Mouse (Mus musculus) liver, embryonic 15.5 days (tissue): ENCODE measurements around the gene Rftn1. TPM values are rescaled to one million over a fixed set of nuclear protein-coding genes. Genes with fewer than 3 reads are reported as not detected.
A peak's percentile ranks its signal among the peaks of the same experiment; 100 is the strongest.

Source experiments
- ATAC-seq: fragments of 200-750 bp; cut with Nextera tagmentation; 2 replicates; pipeline ENCODE4 v1.8.0; 2017; ENCODE audit warnings: moderate number of reproducible peaks, mild to moderate bottlenecking, moderate library complexity; ENCODE audit not compliant: insufficient read depth
- H3K27ac ChIP-seq: fragments of 300-500 bp; sonication (generic); replicated peaks from 2 replicates; pipeline ENCODE4 v1.5.1; 2015; ENCODE audit warnings: mild to moderate bottlenecking, inconsistent platforms
- H3K27me3 ChIP-seq: fragments of 300-500 bp; sonication (generic); 2 replicates; pipeline ENCODE4 v1.6.1; 2015; ENCODE audit warnings: mild to moderate bottlenecking, inconsistent platforms
- H3K36me3 ChIP-seq: fragments of 300-500 bp; sonication (generic); replicated peaks from 2 replicates; pipeline ENCODE4 v1.6.1; 2015; ENCODE audit warnings: moderate library complexity, mild to moderate bottlenecking, inconsistent platforms
- H3K4me1 ChIP-seq: fragments of 300-500 bp; sonication (generic); replicated peaks from 2 replicates; pipeline ENCODE4 v1.6.1; 2015; ENCODE audit warnings: inconsistent platforms
- H3K4me2 ChIP-seq: fragments of 300-500 bp; sonication (generic); 2 replicates; pipeline ENCODE4 v1.6.1; 2015; ENCODE audit warnings: moderate library complexity, mild to moderate bottlenecking, inconsistent platforms
- H3K4me3 ChIP-seq: fragments of 300-500 bp; sonication (generic); replicated peaks from 2 replicates; pipeline ENCODE4 v1.5.1; 2015; ENCODE audit warnings: mild to moderate bottlenecking, inconsistent platforms
- H3K9ac ChIP-seq: fragments of 300-500 bp; sonication (generic); 2 replicates; pipeline ENCODE4 v1.6.1; 2015; ENCODE audit warnings: moderate library complexity, mild to moderate bottlenecking, inconsistent platforms
- H3K9me3 ChIP-seq: fragments of 300-500 bp; sonication (generic); replicated peaks from 2 replicates; pipeline ENCODE4 v1.6.1; 2016; ENCODE audit warnings: inconsistent platforms
- WGBS: fragments of 180-500 bp; shearing (Covaris S2); methylation state at CpG from one replicate; pipeline ENCODE4 v1.1.7; 2015; ENCODE audit warnings: mixed read lengths; ENCODE audit not compliant: insufficient replicate concordance; 5-methylcytosine and 5-hydroxymethylcytosine counted together
- polyA plus RNA-seq: library from polyadenylated mRNA; unstranded; fragments of >200 nt; fragmentation: Nextera tagmentation; extraction: Ambion mirVana; gene quantifications from 2 replicates; pipeline ENCODE4 v1.2.1, GENCODE M21; 2015

The Rftn1 gene
- polyA plus RNA-seq, 1 experiment from 2014 or later = 3.9 TPM

DNA sequence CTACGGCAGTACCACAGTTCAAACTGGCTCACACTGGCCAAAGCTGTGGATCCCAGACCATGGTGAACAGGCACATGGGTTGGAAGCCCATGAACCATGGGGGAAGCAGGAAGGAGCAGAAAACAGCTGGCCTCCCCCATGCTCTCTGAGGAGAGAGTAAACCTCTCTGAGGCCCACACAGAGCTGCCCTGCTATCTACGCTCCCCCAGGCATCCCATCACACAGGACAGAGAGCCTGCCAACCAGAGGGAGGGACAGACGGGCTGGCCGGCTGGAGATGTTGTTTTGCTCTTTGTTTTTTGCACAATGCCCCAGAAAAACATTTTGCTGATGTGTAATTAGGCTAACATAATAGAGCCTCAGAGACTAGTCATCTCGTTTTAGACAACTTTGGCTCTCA is 171.4 kb downstream of the Rftn1 start:
- peak overlapping the region; percentile 100 for H3K27ac ChIP-seq
- H3K9me3 ChIP-seq = no peaks in the 10 kb centered on the region
- ATAC-seq = peak; percentile 72
- 27% methylated on average over 5 of the region's 5 CpGs for WGBS
- peak overlapping the region; percentile 65 for H3K4me2 ChIP-seq
- H3K9ac ChIP-seq = peak overlapping the region; percentile 68
- H3K4me3 ChIP-seq = 0 out of 2 replicates have a peak overlapping the region, but pooled peaks have one; percentile 18
- H3K27me3 ChIP-seq = no peaks in the 10 kb centered on the region
- no peaks in the 10 kb centered on the region for H3K36me3 ChIP-seq
- peaks cover 82% of the 10 kb centered on the region for H3K4me1 ChIP-seq

DNA sequence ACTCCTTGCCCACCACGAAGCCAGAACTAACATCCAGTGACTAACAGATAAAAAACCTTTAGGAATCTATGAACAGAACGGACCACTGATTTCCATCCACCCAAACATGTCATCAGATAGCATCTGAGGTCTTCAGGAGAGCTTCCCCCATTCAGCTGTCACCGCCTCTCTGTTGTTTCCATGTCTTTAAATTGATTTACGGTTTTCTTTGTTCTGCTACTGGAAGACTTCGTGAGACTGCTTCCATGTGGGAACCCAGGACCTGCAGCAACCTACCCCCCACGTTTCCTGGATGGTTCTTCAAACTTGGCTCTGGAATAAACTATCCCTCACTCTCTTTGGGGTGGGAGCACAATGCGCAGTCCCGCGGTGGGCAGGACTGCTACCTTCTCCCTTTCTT is 175.8 kb downstream of the Rftn1 start:
- Histone ChIP-seq H3K4me3 (no peak overlapping the region), H3K27me3 (no peaks in the 10 kb centered on the region), H3K9ac (no peak overlapping the region), H3K4me2 (no peak overlapping the region), H3K36me3 (no peaks in the 10 kb centered on the region), H3K9me3 (no peaks in the 10 kb centered on the region), H3K4me1 (peaks cover 53% of the 10 kb centered on the region), H3K27ac (0 out of 2 replicates have a peak overlapping the region, but pooled peaks have one; percentile 38)
- WGBS = 67% methylated on average over 9 of the region's 9 CpGs
- no peak for ATAC-seq

DNA sequence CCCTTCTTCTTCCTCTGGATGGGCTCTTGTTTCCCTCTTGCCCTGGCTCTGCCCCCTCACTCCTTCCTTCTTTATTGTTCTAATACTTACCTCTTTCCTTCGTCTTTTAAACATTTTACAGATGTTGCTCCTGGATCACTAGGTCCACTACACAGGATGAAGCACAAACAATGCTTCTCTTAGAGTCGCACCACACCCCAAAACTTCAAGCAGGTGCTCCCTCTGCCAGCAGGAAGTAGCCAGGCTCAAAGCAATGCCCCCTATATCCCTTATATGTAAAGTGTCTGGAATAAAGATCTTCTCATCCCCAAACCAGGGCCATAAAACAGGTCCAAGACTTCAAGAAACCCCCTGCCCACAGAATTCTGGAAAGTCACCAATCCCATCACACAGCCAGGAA is 176.6 kb downstream of the Rftn1 start:
- 83% methylated on average over 2 of the region's 2 CpGs for WGBS
- H3K4me1 ChIP-seq = peaks cover 44% of the 10 kb centered on the region
- H3K36me3 ChIP-seq = no peaks in the 10 kb centered on the region
- no peak overlapping the region for H3K9ac ChIP-seq
- H3K27ac ChIP-seq = 0 out of 2 replicates have a peak overlapping the region, but pooled peaks have one; percentile 2
- no peaks in the 10 kb centered on the region for H3K27me3 ChIP-seq
- no peak for ATAC-seq
- H3K4me3 ChIP-seq = no peak overlapping the region
- H3K4me2 ChIP-seq = no peak overlapping the region
- no peaks in the 10 kb centered on the region for H3K9me3 ChIP-seq

DNA sequence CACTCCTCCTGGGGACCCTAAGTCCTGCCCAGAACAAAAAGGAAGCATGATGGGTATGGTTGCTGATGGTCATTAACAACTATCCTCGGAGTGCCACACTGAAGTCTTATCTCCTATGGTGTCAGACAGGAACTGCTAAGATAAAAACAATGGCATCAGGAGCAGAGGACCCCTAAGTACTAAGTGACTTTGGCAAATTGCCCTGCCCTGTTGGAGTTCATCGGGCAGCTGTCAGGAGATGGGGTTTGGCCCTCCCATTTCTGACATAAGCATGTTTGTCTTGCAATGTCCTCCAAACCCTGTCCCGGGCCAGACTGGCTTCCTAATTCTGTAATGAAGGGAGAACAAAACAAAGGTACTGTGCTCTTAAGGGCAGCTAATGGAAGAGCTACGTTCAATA is 180.4 kb downstream of the Rftn1 start:
- H3K9ac ChIP-seq = no peak overlapping the region
- no peaks in the 10 kb centered on the region for H3K9me3 ChIP-seq
- no peak for ATAC-seq
- no peak overlapping the region for H3K4me3 ChIP-seq
- peaks cover 25% of the 10 kb centered on the region for H3K4me1 ChIP-seq
- WGBS = 38% methylated on average over 4 of the region's 4 CpGs
- no peaks in the 10 kb centered on the region for H3K36me3 ChIP-seq
- H3K27ac ChIP-seq = no peak overlapping the region
- no peaks in the 10 kb centered on the region for H3K27me3 ChIP-seq
- H3K4me2 ChIP-seq = no peak overlapping the region

DNA sequence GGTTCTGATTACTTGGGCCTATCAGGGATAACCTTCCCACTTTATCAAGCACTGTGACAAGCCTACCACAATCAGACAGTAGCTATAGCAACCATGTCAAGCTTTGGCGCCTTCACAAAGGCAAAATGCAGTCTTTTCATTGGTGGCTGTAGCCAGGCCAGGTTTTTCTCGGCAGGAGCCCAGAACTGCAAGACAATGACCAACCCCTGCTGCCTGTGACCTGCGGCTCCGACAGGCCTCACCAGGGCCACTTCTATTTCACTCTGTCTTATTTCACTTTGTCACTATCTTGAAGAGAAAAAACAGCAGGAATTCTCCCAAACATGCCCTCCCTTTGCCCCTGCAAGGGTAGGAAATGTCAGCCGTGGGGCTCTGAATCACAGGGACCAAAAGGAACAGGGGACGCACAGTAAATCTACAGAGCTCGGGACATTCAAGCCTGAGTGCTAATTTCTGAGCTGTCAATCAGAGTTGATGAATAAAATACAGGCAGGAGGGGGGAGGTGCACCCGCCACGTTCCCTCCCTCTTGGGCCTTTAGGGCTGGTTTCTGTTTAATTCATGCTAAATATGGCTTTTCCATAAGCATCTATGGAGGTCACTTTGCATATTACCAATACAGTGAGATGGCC is 183.6 kb downstream of the Rftn1 start:
- Histone ChIP-seq H3K4me3 (no peak overlapping the region), H3K27ac (no peak overlapping the region; the same call in 1 of the 2 replicates), H3K4me1 (peaks cover 18% of the 10 kb centered on the region), H3K9ac (no peak overlapping the region), H3K36me3 (no peaks in the 10 kb centered on the region), H3K9me3 (no peaks in the 10 kb centered on the region), H3K27me3 (no peaks in the 10 kb centered on the region), H3K4me2 (no peak overlapping the region)
- 60% methylated on average over 9 of the region's 9 CpGs for WGBS
- ATAC-seq = no peak

DNA sequence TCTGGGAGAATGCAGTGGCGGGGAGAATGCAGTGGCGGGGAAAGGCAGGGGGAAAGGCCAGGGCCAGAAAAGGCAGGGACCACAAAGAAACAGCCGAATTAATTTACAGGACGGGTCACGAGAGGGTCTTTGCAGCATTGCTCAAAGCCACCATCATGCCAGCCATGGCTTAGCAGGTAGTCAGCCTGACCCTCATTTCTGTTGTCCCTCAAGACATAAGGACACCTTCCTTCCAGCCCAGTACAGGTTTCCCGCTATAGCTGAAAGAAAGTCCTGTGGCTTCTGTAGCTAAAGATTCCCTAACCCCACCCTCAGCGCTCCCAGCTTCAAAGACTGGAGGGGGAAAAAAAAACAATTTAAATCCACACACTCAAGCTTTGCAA is 184.1 kb downstream of the Rftn1 start:
- no peak overlapping the region for H3K4me2 ChIP-seq
- peaks cover 18% of the 10 kb centered on the region for H3K4me1 ChIP-seq
- WGBS = 74% methylated on average over 7 of the region's 7 CpGs
- no peak overlapping the region for H3K9ac ChIP-seq
- no peak overlapping the region for H3K4me3 ChIP-seq
- no peaks in the 10 kb centered on the region for H3K36me3 ChIP-seq
- no peak for ATAC-seq
- H3K9me3 ChIP-seq = no peaks in the 10 kb centered on the region
- H3K27me3 ChIP-seq = no peaks in the 10 kb centered on the region
- no peak overlapping the region for H3K27ac ChIP-seq

DNA sequence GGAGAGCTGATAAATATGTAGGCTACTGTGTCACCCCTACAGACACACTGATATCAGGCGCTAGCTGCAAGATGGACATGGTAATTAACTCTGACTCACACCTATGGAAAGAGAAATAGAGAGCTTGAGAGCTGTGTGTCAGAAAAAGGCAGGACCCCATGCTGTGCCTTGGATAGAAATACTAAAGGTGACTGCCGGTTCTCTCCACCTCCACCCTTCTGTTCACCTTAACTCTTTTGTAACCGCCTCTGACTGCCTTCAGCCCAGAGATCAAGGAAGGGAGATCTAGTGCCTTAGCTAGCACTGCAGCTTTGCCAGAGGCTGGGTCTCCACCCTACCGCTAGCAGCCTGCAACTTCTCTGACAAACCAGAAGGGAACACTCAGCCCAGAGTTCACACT is 187.3 kb downstream of the Rftn1 start:
- 74% methylated on average over 4 of the region's 4 CpGs for WGBS
- Histone ChIP-seq H3K36me3 (no peaks in the 10 kb centered on the region), H3K27me3 (no peaks in the 10 kb centered on the region), H3K4me1 (peaks cover 11% of the 10 kb centered on the region), H3K4me3 (no peak overlapping the region), H3K4me2 (no peak overlapping the region), H3K9me3 (no peaks in the 10 kb centered on the region), H3K27ac (no peak overlapping the region), H3K9ac (no peak overlapping the region)
- no peak for ATAC-seq

DNA sequence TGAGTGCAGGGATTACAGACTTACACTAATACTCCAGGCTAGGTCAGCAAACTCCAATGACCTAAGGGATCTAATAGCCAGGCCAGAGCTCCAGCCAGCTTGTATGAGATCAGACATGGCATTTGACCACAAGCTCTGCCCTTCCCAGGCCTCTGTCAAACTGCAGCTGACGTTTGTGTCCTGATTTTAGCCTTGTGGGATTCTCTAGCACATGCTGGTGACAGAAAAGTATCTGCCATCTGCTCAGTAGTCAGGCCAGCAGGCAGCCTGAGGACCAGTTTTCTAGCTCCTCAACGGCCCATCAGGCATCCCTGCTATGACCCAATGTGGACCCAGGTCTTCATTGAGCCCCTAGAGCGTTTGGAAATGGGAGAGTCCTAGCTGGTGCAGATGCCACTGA is 188.3 kb downstream of the Rftn1 start:
- Histone ChIP-seq H3K9ac (no peak overlapping the region), H3K27me3 (no peaks in the 10 kb centered on the region), H3K9me3 (no peaks in the 10 kb centered on the region), H3K4me2 (no peak overlapping the region), H3K36me3 (no peaks in the 10 kb centered on the region), H3K27ac (no peak overlapping the region), H3K4me1 (peaks cover 9% of the 10 kb centered on the region), H3K4me3 (no peak overlapping the region)
- ATAC-seq = no peak
- WGBS = 58% methylated on average over 3 of the region's 3 CpGs

DNA sequence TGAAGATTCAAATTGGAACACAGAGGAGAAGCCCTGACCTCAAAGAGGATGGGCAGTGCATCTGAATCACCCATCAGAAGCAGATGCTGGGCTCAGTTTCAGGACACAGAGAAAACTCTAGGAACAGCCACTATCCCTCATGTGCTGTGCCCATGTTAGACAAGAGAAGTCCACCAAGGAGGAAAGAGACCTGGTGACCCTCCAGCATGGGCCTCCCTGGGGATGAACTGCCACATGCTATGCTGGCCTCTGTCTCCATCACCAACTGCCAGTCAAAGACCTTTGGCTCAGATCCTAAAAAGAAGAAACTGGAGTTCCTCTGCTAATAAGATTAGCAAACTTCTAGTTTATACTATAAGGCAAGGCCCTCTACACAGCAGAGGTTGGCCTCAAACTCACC is 188.7 kb downstream of the Rftn1 start:
- H3K4me3 ChIP-seq = no peak overlapping the region
- no peaks in the 10 kb centered on the region for H3K9me3 ChIP-seq
- H3K27ac ChIP-seq = no peak overlapping the region
- H3K4me1 ChIP-seq = peaks cover 5% of the 10 kb centered on the region
- H3K36me3 ChIP-seq = no peaks in the 10 kb centered on the region
- no peaks in the 10 kb centered on the region for H3K27me3 ChIP-seq
- no peak for ATAC-seq
- no peak overlapping the region for H3K4me2 ChIP-seq
- H3K9ac ChIP-seq = no peak overlapping the region

DNA sequence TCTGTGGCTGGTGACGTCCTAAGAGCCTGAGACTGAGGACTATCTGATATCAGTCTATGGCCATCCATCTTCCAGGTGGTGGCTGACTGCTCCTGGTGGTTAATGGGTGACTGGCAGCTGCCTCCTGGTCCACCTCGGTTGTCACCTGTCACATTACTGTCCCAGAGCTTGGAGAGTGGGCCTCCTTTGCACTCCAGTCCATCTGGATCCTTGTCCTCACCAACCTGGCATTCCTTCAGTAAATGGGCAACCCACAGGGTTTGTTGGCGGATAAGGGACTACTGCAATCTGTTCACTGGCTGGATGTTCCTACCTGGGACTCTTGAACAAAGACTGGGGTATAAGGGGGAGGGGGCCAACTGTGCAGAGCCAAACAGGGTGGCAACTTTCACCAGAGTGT is 189.9 kb downstream of the Rftn1 start:
- no peak overlapping the region for H3K9ac ChIP-seq
- H3K4me2 ChIP-seq = no peak overlapping the region
- no peak overlapping the region for H3K4me3 ChIP-seq
- no peaks in the 10 kb centered on the region for H3K27me3 ChIP-seq
- WGBS = 76% methylated on average over 3 of the region's 3 CpGs
- no peak overlapping the region for H3K27ac ChIP-seq
- no peaks in the 10 kb centered on the region for H3K9me3 ChIP-seq
- ATAC-seq = no peak
- no peaks in the 10 kb centered on the region for H3K36me3 ChIP-seq
- no peaks in the 10 kb centered on the region; the same call in 1 of the 2 replicates for H3K4me1 ChIP-seq

DNA sequence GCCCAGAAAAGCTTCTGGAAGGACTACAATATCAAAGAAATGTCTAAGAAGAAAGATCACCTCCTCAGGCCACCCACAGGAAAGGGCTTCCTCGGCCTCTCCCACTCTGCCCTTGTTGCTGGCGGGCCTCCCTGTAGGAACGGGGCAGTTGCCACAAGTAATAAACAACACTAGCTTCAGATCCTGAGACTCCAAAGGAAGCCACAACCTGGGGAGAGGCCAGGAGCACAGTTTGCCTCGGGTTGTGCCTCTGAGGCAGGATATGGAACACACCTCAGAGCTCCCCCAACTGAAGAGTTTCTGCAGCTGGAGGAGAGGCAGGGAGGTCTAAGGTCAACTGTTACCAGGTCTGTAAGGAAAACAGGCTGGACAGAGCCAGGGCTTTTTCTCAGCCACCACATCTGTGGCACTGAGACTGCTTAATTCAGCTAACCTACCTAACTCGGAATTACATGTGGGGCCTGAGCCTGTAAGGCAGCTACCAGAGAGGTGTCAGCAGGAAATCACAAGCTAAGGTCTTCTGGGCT is 193.8 kb downstream of the Rftn1 start:
- WGBS = 61% methylated on average over 5 of the region's 5 CpGs
- H3K27ac ChIP-seq = no peak overlapping the region
- H3K9me3 ChIP-seq = no peaks in the 10 kb centered on the region
- no peaks in the 10 kb centered on the region for H3K27me3 ChIP-seq
- ATAC-seq = no peak
- H3K9ac ChIP-seq = no peak overlapping the region
- no peak overlapping the region for H3K4me2 ChIP-seq
- H3K4me3 ChIP-seq = no peak overlapping the region
- H3K36me3 ChIP-seq = no peaks in the 10 kb centered on the region
- no peaks in the 10 kb centered on the region for H3K4me1 ChIP-seq

DNA sequence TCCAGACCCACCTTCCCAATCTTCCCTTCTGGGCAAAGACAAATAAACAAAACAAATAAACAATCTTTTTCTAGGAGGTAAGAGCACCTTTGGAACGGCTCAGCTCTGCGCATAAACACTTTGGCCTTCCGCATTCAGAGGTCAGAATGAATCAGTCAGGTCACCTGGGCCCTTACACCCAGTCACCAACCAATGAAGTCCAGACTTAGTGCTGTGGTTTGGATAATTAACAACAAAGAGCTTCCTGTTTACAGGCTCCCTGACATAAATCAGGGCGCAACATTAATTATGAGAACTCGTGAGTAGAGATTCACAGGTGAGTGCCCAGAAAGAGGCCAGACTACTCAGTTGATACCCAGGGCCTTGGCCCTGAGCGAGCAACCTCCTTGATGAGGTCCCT is 194.4 kb downstream of the Rftn1 start:
- H3K4me1 ChIP-seq = no peaks in the 10 kb centered on the region
- no peak overlapping the region for H3K4me3 ChIP-seq
- no peak overlapping the region for H3K4me2 ChIP-seq
- no peaks in the 10 kb centered on the region for H3K36me3 ChIP-seq
- no peak overlapping the region for H3K27ac ChIP-seq
- H3K27me3 ChIP-seq = no peaks in the 10 kb centered on the region
- no peak for ATAC-seq
- no peaks in the 10 kb centered on the region for H3K9me3 ChIP-seq
- WGBS = 84% methylated on average over 6 of the region's 6 CpGs
- no peak overlapping the region for H3K9ac ChIP-seq
